Mouse (Mus musculus) kidney, adult 8-10 months (tissue): Measurements from ENCODE around the gene 4930524B15Rik.
"Not testable (repeated sequence)": the region's sequence is repeated elsewhere in the genome, so short reads cannot be mapped to it uniquely, and the experiment has no call there.

Experiments
- DNase-seq, 2 experiments: peaks; one replicate each; pipeline ENCODE4 v3.0.0; 2022

The 4930524B15Rik gene

DNA sequence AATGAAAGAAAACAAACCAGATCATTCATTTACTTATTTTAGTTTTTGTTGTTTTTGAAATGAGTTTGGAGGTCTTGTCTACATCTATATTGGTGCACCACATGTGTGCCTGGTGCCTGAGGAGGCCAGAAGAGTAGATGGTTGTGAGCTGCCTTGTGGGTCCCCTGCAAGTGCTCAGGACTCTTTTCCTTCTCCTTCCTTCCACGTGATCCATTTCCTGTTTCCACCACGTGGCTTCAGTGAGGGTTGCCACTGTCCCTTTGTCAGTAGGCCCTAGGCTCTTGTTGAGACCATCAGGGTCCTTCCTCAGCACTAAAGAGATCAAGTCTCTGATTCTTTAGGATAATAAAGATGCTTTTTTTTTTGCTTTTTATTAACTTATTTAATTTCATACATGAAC is 19.4 kb downstream of the 4930524B15Rik start:
- no peak for DNase-seq

DNA sequence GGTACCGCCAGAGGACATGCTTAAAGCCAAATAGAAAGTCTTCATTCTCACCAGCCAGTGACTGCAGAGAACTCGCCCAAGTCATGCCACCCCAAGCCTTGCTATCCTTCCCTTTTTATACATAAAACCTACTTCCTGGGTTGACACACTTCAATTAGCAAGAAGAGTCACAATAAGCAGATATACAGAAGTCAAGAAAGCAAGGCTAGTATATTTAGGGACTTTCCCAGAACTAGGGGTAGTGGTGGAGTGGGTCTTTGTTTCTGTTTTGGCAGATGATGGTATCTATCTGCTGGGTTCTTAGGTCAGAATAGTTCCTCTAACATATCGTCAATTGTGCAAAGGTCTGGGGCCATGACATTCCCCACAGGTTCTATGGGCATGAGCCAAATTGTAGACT is 27.1 kb downstream of the 4930524B15Rik start:
- DNase-seq, result no peak

DNA sequence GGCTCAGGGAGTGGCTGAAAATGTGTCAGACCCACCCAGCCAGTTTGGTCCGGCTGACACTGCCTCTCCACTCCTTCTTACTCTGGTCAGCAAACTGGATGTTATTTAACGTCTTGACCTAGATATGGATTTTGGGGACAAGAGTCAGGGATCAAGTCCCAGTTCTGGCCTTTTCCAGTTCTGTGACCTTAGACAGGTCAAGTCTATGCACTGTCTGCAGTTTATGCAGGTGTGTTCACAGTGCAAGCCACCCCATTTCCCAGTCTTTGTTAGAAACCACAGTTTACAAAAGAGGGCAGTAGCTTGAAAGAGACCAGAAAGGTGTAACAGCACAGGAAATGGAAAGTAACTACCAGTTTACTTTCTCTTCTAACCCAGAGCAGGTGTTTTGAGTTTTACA is 34.3 kb downstream of the 4930524B15Rik start:
- DNase-seq, result no peak

DNA sequence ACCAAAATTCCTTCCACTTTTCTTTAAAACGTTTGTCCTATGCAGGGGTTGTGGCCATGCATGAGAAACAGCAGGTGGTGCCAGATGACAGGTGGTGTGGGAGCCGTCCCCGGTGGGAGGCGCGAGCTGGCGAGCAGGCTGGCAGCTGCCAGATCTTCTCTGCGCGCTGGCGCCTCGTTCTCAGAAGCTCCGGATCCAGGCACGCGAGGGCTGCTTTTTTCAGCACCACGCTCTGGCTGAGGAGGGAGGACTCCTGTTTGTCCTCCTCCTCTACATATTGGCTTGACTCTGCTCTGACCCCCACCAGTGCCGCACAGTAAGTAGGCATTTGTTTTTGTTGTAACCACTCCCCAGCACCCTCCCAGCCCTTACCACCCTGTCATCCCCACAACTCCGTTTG is 34.9 kb downstream of the 4930524B15Rik start, which contains the start of gene Nsg2:
TSS of gene Nsg2 (plus strand) at position 183 of the 400 bp plus-strand sequence.
- DNase-seq, result peak; percentile 62 to 65

DNA sequence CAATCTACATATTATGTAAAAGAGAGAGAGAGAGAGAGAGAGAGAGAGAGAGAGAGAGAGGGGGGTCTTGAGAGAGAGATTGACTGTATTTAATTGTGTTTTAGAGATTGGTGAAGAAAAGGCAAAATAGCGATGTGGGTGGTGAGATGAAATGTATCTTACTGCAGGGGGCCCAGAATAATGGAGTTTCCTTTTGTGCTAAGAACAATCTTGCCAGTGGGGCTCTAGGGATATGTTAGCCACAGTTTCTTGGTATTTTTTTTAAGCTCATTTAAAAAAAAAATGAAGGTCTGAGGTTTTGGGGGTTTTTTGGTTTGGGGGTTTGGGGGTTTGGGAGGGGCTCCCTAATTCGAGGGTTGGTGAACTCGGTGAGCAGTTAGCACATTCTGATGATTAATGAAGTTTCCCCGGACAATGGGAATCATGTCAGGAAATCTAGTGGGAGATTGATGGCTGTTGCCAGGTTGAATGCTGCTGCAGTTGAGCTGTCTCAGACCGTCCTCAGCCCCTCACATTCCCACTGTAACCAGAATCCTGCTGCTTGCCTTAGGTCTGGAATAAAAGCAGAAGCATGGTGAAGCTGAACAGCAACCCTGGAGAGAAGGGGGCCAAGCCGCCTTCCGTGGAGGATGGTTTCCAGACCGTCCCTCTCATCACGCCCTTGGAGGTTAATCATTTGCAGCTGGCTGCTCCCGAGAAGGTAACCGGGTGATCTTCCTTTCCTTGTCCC is 36.0 kb downstream of the 4930524B15Rik start:
- DNase-seq, result peak in 1 of 2 experiments; percentile 12

DNA sequence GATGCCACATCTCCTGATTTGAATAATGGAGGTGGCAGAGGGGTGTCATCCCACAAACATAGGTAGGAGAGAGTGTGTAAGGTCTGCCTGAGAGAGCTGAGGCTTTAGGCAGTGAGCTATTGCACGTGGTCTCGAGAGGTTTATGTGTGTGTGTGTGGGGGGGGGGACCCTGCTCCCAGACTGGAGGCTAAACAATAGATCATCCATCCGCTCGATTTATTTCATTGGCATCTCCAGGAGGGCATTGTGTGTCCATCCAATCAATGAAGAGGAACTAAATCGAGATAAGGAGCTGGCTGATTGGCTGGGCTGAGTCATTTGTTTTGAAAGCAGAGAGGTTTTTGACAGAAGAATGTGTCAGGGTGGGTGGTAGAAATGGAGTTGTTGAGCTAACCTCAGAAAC is 37.3 kb downstream of the 4930524B15Rik start:
- DNase-seq, result no peak

DNA sequence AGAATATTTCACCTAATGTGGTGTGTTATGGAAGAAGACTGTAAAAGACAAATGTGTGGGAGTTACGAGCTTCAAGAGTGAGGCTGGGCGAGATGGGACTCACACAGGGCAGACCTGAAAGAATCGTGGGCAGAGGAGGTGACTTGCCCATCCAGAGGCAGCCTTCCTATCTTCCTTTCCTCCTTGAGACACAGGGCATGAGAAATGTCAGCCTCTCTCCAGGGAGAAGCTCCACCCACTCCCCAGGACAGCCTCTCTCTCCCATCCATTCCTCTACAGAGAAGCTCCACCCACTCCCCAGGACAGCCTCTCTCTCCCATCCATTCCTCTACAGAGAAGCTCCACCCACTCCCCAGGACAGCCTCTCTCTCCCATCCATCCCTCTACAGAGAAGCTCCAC is 42.7 kb downstream of the 4930524B15Rik start:
- DNase-seq, result not testable (repeated sequence)

DNA sequence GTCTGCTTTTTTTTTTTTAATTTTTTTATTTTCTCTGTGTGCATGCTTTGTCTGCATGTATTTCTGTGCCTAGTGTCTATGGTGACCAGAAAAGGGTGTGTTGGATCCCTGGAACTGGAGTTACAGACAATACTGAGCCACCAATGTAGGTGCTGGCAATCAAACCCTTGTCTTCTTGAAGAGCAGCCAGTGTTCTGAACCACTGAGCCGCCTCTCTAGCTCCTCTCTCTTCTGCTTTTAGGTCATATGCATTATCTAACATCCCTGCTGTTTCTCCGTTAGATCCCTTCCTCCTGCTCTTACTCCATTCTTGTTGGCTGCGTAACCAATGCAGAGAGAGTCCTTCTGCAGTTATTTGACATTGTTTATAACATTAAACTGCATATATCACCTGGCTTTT is 43.5 kb downstream of the 4930524B15Rik start:
- no peak for DNase-seq

DNA sequence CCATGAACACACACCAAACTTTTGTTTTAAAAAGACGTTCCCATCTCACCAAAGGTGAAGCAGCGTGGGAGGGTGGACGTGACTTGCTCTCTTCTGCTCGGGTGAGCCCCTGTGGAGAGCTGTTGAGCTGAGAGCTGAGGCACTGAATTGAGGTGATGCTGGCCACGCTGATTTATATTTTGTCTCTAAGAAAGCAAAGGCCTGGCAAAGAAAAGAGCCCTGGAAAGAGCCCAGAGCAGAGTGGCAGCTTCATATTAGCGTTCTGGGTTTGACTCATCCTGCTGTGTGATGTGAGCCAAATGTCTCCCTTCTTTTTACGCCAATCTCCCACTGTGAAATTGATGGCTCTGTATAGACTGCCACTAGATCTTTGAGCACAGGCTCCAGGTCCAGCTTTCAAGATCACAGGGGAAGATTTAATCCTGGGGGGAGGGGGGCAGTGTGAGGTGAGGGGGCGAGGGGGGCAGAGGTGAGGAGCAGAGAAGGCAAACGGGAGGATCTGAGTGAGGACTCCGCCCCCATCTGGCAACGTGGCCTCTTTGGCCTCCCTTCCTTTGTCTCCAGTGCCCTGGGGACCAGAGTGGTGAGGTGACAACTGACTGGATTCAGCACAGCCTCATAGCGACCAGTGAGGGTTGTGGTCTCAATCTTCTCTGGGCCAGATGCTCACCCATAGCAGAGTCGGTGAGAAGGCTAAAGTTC is 44.7 kb downstream of the 4930524B15Rik start:
- DNase-seq, result no peak

DNA sequence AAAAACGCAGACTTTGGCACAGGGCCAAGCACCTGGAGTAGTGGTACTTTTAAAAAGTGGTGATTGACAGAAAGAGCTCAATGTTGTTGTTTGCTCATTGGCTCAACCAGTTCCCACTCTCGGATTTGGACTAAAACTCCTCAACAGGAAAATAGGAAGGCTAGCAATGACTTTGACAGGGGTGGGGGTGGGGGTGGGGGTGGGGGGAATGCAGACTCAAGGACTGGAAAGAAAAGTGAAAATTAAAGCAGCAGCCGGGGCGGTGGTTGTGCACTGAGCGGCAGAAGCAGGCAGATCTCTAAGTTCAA is 45.2 kb downstream of the 4930524B15Rik start:
- peak in 1 of 2 experiments; percentile 18 for DNase-seq

DNA sequence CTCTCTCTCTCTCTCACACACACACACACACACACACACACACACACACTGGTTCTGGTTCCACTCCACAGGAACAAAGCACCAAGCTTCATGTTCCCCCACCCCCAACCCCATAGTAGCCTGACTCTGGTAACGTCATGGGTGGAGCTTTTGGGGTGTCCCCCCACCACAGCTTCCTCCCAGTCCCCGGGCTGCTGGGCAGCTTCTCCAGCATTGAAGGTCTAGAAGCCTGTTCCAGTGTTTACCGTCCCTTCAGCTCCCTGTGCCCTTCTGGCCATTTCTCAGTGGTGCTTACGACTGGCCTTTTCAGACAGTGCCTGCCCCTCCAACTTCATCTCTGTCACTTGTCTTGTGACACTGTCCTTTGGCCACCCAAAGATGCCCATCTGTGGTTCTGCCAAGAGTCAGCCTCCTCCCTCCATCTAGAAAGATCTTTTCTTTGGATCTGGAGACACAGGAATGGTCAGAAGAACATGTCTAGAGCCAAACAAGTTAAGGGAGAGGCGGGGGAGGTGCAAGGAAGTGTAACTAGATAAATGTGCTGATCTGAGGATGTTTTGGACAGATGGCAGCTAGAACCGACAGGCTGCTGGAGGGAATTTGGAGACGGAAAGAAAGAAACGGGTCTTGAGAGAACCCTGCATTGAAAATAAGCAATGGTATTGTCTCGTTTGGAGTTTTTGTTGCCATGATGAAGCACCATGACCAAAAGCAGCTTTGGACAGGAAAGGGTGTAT is 46.6 kb downstream of the 4930524B15Rik start:
- no peak for DNase-seq

DNA sequence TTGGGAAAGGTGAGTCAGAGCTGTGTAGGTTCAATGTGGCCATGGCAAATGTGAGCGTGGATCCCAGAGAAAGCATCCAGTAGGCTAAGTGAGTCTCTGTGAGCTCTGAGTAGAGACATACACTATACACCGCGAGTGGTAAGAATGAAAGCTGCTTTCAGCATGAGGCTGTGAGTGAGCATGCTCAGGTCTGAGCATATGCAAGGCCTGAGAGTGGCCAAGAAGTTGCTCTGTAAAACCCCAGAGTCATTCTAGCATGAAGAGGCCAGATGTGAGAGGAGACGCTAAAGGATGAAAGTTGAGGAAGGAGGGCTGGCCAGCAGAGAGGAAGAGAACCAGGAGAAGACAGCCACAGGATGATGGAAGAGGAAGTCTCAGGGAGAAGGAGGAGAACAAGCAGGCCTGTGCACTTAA is 47.6 kb downstream of the 4930524B15Rik start:
- no peak for DNase-seq

DNA sequence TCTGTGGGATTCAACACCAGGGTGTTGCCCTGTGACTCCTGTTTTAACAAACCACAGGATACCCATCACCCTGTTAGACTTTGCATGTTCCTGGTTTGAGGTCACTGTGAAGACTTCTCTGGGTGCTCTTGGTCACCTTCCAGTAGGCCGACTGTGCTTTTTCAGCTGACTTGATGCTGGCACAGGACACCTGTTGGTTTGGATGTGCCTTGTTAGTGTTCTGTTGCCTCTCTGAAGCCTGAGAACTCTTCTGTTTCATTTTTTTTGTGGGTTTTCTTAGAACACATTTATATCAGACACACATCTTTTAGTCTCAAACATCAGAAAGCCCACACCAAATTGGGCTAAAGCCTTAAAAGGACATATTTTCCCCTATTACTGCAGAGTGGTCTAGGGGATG is 48.2 kb downstream of the 4930524B15Rik start:
- DNase-seq, result no peak

DNA sequence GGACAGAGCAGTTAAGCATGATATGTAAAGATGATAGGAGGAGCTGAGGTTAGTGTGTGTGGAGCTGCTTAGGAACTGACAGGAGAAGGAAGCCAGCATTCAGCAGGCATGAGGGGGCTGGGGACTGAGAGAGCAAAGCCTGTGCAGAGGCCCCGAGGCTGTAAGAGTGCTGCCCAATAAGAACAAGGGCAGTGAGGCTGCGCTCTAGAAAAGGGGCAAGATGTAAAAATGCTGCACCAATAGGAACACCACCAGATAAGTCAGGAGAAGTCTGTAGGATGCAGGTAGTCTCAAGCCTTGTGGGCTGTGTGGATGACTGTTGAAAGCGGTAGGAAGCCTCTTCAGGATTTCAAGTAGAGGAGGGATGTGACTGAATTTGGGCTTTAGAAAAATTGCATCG is 52.8 kb downstream of the 4930524B15Rik start:
- no peak for DNase-seq

DNA sequence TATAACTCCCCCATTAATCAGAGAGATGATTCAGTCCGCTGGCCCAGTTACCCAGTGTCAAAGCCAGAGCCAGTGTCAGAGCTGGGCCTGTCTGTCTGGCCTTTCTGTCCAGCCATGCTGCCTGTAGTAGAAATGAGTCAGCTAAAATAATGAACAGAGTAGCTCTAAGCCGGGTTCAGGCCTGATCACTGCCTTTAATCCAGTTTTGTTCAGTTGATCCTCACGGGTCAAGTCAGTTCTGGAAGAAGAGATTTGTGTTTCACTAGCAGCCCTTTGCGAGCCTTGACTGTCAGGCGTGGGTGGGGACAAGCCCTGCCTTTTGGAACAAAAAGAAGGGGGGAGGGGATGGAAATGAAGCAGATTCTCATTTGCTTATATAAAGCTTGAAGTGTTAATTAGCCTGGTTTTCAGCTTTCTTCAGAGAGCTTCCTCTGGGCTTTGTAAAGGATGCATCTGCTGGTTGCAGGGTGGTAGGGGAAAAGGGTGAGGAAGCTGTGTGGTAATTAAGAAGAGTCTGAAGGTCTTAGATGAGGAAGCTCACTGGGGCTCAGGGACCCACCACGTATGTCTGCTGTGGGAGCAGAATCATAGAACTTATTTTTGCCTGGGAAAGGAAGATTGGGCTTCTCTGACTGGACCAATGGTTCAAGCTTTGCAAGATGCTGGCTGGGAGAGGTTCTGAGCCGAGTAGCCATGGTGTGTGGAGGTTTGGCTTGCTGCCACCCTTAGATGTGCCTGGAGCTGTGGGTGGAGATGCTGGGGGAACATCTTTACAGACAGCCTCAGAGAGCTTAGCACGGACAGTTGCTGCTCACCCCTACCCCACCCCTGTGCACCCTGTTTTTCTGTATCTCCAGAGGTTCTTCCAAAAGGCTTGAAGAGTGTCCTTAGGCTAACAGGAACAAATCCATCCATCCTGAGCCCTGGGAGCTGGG is 54.9 kb downstream of the 4930524B15Rik start:
- DNase-seq, result no peak

DNA sequence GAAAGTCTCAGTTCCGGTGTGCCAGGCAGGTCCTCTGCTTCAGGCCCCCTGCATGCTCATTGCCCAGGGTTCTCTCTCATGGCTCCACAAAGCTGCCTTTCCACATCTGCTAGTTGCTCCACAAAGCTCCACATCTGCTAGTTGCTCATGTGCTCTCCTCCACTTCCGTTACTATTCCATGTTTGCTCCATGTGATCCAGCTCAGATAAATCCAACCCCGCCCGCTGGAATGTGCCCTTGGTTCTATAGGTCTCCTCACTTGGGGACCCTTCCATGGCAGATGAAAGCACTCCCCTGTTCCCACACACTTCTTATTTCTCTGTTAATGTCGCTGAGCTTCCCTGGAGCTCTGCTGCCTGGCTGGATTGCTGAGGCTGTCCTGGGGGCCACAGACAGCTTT is 61.2 kb downstream of the 4930524B15Rik start:
- no peak for DNase-seq

DNA sequence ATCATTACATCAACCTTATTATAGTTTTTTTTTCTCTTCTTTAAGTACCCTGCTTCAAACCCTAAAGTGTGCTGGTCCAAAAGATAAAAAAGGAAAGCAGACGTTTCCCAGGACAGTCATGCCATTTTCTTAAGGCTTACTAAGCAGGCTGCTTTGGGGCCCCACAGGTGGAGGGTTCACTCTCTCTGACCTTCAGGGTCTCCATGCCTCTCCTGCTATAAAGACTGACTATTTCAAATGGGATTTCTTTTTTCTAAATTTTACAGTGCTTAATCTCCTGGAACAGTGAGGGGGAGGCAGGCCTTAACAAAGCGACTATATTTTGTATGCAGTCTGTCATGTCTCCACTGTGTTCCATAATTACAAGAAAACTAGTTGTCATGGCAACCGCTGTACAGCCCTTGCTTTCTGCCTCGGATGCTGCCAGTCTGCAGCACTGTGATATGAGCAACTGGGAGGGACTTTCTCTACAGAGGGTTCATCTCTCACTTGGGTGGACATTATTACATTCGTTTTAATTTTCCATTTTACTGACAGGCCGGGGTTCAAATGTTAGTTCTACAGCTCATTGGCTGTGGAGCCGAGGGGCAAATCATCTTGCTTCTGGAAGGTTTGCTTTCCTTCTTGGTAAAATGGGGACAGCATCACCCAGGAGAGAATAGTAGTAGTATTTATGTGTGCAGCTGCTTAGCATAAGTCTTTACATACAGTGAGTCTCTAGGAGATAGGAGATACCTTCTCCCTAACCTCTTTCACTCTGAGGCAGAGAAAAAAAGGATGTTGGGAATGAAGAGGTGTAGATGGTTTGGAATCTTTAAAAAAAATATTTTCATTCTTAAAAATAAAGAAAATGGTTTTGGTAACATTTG is 62.3 kb downstream of the 4930524B15Rik start:
- DNase-seq, result no peak

DNA sequence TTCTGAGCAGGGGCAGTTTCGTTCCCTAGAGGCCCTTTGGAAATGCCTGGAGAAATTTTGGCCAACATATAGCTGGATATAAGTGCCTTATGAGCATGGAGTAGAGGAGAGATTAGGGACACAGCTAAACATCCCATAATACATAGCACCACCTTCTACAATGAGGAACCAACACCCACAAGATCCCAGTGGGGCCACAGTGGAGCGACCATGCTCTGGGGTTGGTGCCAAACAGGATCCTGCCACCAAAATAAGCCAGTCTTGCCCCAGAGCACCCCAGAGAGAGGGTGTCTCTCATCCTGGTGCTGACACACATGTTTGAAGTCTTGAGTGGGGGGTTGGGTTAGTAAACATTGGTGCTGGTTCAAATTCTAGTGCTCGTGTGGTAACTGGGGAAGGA is 63.2 kb downstream of the 4930524B15Rik start:
- DNase-seq, result no peak
